Mouse (Mus musculus): ENCODE measurements around the gene Skint10. TPM values are rescaled to one million over a fixed set of nuclear protein-coding genes. Genes with fewer than 3 reads are reported as not detected.

The Skint10 gene
- not detected in 2 replicates for polyA plus RNA-seq (2012; rRNA removed)

DNA sequence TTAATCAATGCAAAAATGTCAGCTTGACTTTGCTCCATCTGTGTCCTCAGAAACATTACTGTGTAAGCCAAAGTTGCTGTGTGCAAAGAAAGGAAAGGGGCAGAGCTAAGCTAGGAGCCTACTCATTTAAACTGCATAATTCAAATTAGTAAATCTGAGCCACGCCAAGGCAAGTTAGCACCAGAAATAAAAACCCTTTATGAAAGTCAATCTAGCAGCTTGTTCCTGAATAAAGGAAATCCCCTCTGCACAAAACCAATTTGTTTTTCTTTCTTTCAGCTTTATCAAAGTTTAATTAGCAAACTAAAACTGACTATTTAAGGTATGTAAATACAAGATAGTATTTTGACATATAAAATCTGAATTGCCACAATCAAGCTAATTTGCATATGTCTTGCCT is at the start of gene Skint10:
Gene Skint10 (minus strand): TSS at position 101 of the 400 bp plus-strand sequence.
- no peak for DNase-seq (ENCODE audit: low read depth)

DNA sequence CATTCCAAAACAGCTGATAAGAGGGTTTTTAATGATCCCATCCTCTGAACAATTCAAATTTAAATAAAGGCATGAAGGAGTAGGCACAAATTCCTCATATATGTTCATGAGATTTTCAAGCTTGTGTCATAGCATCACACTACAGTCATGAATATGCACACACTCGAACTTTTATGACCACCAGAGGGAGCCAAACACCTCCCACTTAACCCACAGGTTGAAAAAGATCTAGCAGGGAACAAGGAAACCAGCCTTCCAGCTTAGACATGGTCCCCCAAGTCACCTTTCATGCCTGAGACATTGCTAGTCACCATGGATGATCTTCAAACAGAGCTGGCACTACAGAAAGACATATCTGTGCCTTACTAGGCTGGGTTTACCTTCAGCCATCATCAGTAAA is 16.0 kb upstream of the Skint10 start:
- no peak for DNase-seq (ENCODE audit: low read depth)

Other genes starting within 250 kb of the Skint10 start
- gene Skint2, start 217.7 kb downstream of the Skint10 start, polyA plus RNA-seq (2012; rRNA removed): not detected in 2 replicates